Mouse (Mus musculus) intestine, embryonic 16.5 days (tissue): ENCODE measurements around the gene Kit. TPM values are rescaled to one million over a fixed set of nuclear protein-coding genes. Genes with fewer than 3 reads are reported as not detected.

Experiments used
- ATAC-seq: fragments of 200-750 bp; cut with Nextera tagmentation; 2 replicates; pipeline ENCODE4 v1.8.0; 2017; ENCODE audit warnings: moderate TSS enrichment, moderate library complexity
- H3K27ac ChIP-seq: fragments of 300-500 bp; sonication (generic); 2 replicates; pipeline ENCODE4 v1.5.1; 2014; ENCODE audit warnings: mild to moderate bottlenecking, low read length
- H3K27me3 ChIP-seq: fragments of 300-500 bp; sonication (generic); replicated peaks from 2 replicates; pipeline ENCODE4 v1.6.1; 2014; ENCODE audit warnings: low read length, control low read depth, mixed read lengths; ENCODE audit not compliant: control insufficient read depth, insufficient read depth
- H3K36me3 ChIP-seq: fragments of 300-500 bp; sonication (generic); 2 replicates; pipeline ENCODE4 v1.6.1; 2014; ENCODE audit warnings: low read length, control low read depth; ENCODE audit not compliant: control insufficient read depth, insufficient read depth
- H3K4me1 ChIP-seq: fragments of 300-500 bp; sonication (generic); 2 replicates; pipeline ENCODE4 v1.6.1; 2014; ENCODE audit warnings: low read length, control low read depth, mixed read lengths; ENCODE audit not compliant: control insufficient read depth, insufficient read depth
- H3K4me2 ChIP-seq: fragments of 300-500 bp; sonication (generic); 2 replicates; pipeline ENCODE4 v1.6.1; 2014; ENCODE audit warnings: low read depth, low read length, control low read depth
- H3K4me3 ChIP-seq: fragments of 300-500 bp; sonication (generic); 2 replicates; pipeline ENCODE4 v1.5.1; 2014; ENCODE audit warnings: mild to moderate bottlenecking, low read length
- H3K9ac ChIP-seq: fragments of 300-500 bp; sonication (generic); 2 replicates; pipeline ENCODE4 v1.6.1; 2014; ENCODE audit warnings: low read depth, low read length
- H3K9me3 ChIP-seq: fragments of 300-500 bp; sonication (generic); 2 replicates; pipeline ENCODE4 v1.6.1; 2016; ENCODE audit warnings: low read length, control low read depth; ENCODE audit not compliant: control insufficient read depth
- WGBS: fragments of 180-500 bp; shearing (Covaris S2); extraction: QIAGEN DNeasy Blood & Tissue Kit; methylation state at CpG from one replicate; pipeline ENCODE4 v1.1.7; 2014; 5-methylcytosine and 5-hydroxymethylcytosine counted together
- polyA plus RNA-seq: library from polyadenylated mRNA; unstranded; fragments of >200 nt; fragmentation: Nextera tagmentation; extraction: Ambion mirVana; gene quantifications from 2 replicates; pipeline ENCODE4 v1.2.1, GENCODE M21; 2015

Kit gene
- polyA plus RNA-seq, 1 experiment from 2014 or later: 17.1 TPM

DNA sequence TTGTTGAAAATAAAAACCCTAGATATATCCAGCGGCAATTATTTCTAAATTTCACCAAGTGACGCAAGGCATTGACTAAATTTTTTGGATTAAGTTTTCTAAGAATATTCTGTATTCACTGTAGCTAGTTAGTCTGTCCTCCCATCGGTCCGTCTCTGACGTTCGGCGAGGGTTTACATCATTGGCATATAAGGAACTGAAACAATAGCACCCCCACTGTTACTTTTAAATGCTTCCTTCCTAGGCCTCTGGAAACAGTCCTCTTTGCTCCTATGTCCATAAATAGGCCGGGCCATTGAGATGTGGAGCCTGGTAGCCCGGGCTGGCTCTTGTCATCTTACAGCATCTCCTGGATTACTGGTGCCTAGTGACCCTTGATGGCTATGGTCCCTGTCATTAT lies 29.5 kb downstream of the Kit start:
- Histone ChIP-seq H3K4me2 (no peak overlapping the region), H3K27me3 (no peaks in the 10 kb centered on the region), H3K36me3 (no peaks in the 10 kb centered on the region), H3K4me1 (no peaks in the 10 kb centered on the region), H3K27ac (no peak overlapping the region), H3K4me3 (no peak overlapping the region), H3K9me3 (no peaks in the 10 kb centered on the region), H3K9ac (no peak overlapping the region)
- ATAC-seq: no peak
- WGBS: 83% methylated on average over 9 of the region's 9 CpGs

DNA sequence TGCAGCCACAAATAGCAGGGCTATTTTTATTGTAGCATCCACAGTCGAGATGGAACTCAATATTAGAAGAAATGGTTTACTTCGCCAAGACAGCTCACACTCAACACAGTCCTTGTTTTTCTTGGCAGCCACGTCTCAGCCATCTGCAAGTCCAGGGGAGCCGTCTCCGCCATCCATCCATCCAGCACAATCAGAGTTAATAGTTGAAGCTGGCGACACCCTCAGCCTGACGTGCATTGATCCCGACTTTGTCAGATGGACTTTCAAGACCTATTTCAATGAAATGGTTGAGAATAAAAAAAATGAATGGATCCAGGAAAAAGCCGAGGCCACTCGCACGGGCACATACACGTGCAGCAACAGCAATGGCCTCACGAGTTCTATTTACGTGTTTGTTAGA lies 32.2 kb downstream of the Kit start:
- 80% methylated on average over 14 of the region's 14 CpGs for WGBS
- H3K36me3 ChIP-seq: no peaks in the 10 kb centered on the region

GRCm38 (mm10) chr5:75607971-75608370 lies 33.3 kb downstream of the Kit start:
- Histone ChIP-seq H3K4me1 (no peaks in the 10 kb centered on the region), H3K4me2 (no peak overlapping the region), H3K36me3 (no peaks in the 10 kb centered on the region), H3K27me3 (no peaks in the 10 kb centered on the region), H3K9me3 (no peaks in the 10 kb centered on the region), H3K9ac (no peak overlapping the region), H3K27ac (no peak overlapping the region), H3K4me3 (no peak overlapping the region)
- ATAC-seq: no peak
- 74% methylated on average over 12 of the region's 12 CpGs for WGBS

More for the DNA sequence above, 32.2 kb downstream of the Kit start:
- Histone ChIP-seq H3K27ac (no peak overlapping the region), H3K4me1 (no peaks in the 10 kb centered on the region), H3K9me3 (no peaks in the 10 kb centered on the region), H3K9ac (no peak overlapping the region), H3K4me3 (no peak overlapping the region), H3K4me2 (no peak overlapping the region), H3K27me3 (no peaks in the 10 kb centered on the region)
- no peak for ATAC-seq

DNA sequence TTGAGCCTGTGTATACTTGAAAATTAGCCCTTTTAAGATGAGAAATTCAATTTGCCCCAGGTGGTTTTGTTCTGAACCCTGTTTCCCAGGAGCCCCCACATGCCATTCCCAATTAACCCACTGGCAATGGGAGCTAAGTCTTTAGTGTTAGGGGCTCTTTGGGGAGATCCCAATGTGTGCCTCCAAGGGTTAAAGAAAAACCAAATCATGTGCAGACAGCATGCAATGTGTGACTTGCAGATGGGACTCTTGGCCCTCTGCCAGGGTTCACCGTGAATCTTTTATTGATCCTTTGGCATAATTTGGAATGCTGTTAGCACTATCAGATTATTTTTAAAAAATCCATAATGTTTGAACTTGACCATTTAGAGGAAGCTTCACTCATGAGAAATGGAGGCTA lies 37.7 kb downstream of the Kit start:
- 45% methylated on average over 1 of the region's 1 CpGs for WGBS

GRCm38 (mm10) chr5:75612926-75613325 lies 38.2 kb downstream of the Kit start:
- Histone ChIP-seq H3K9ac (no peak overlapping the region), H3K4me3 (no peak overlapping the region), H3K27ac (no peak overlapping the region), H3K27me3 (no peaks in the 10 kb centered on the region), H3K9me3 (no peaks in the 10 kb centered on the region), H3K4me1 (no peaks in the 10 kb centered on the region), H3K36me3 (no peaks in the 10 kb centered on the region), H3K4me2 (no peak overlapping the region)
- WGBS: 90% methylated on average over 4 of the region's 4 CpGs
- no peak for ATAC-seq

More for the DNA sequence above, 37.7 kb downstream of the Kit start:
- H3K9ac ChIP-seq: no peak overlapping the region
- H3K9me3 ChIP-seq: no peaks in the 10 kb centered on the region
- H3K36me3 ChIP-seq: no peaks in the 10 kb centered on the region
- no peak overlapping the region for H3K4me3 ChIP-seq
- H3K27me3 ChIP-seq: no peaks in the 10 kb centered on the region
- ATAC-seq: no peak
- H3K27ac ChIP-seq: no peak overlapping the region
- no peaks in the 10 kb centered on the region for H3K4me1 ChIP-seq
- no peak overlapping the region for H3K4me2 ChIP-seq

DNA sequence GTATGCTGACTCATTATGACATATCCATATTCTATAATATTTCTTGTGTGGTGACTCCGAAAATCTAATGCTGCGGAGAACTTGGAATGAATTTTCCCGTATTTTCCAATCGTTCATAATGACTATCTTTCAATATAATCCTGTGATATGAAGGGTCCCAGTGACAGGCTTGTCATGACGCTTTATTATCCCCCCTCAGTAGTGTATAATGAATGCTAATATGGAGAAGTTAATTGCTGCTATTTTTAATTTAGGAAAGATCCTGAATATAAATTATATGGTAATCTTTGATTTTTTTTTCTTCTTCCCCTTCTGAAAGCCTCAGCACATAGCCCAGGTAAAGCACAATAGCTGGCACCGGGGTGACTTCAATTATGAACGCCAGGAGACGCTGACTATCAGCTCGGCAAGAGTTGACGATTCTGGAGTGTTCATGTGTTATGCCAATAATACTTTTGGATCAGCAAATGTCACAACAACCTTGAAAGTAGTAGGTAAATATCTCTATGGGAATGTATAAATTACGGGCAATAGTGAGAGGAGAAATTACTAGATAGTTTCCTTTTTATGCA lies 40.4 kb downstream of the Kit start:
- Histone ChIP-seq H3K9me3 (no peaks in the 10 kb centered on the region), H3K9ac (no peak overlapping the region), H3K4me1 (no peaks in the 10 kb centered on the region), H3K4me3 (no peak overlapping the region), H3K27ac (no peak overlapping the region), H3K27me3 (no peaks in the 10 kb centered on the region), H3K4me2 (no peak overlapping the region), H3K36me3 (no peaks in the 10 kb centered on the region)
- no peak for ATAC-seq
- 92% methylated on average over 11 of the region's 11 CpGs for WGBS

DNA sequence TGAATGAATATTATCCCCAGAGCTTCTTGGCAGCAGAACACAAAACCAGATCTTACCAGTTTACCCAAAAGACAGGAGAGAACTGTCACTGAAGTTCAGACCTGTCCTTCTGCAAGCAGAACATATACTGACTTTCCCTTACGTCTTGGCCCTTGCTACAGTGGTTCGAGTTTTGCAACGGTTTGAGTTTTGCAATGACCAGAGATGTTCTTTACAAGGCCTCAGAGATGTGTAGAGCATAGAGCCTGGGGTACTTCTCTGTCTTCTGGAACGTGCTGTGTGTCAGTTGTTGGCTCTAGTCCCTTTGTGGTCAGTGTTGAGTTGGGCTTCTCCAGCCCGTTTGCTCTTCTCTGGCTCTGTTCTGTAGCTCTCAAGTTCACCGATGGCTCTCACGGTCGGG lies 40.9 kb downstream of the Kit start:
- Histone ChIP-seq H3K9ac (no peak overlapping the region), H3K27ac (no peak overlapping the region), H3K4me3 (no peak overlapping the region), H3K9me3 (no peaks in the 10 kb centered on the region), H3K4me1 (no peaks in the 10 kb centered on the region), H3K4me2 (no peak overlapping the region), H3K27me3 (no peaks in the 10 kb centered on the region), H3K36me3 (no peaks in the 10 kb centered on the region)
- no peak for ATAC-seq
- 89% methylated on average over 8 of the region's 8 CpGs for WGBS

DNA sequence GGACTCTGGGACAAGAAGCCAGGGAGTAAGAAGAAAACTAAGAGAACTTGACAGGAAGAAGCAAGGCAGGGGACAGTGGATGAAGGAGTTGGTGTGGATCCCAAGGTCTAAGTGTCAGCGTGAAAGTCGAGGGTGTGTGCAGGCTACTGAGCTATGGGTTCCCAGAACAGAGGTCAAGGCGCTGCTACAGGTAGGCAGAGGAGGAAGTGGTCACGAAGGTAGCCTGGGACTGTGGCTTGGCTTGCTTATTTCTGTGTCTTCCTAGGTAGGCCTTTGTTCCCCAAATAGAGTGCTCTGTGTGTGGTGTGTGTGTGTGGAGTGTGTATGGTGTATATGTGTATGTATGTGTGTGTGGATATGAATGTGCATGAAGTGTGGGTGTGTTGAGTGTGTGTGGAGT lies 47.7 kb downstream of the Kit start:
- Histone ChIP-seq H3K9ac (no peak overlapping the region), H3K27ac (no peak overlapping the region), H3K4me1 (no peaks in the 10 kb centered on the region), H3K4me2 (no peak overlapping the region), H3K36me3 (no peaks in the 10 kb centered on the region), H3K4me3 (no peak overlapping the region), H3K27me3 (no peaks in the 10 kb centered on the region), H3K9me3 (no peaks in the 10 kb centered on the region)
- WGBS: 88% methylated on average over 4 of the region's 4 CpGs
- peak; percentile 50 for ATAC-seq

GRCm38 (mm10) chr5:75623007-75623406 lies 48.3 kb downstream of the Kit start:
- no peak overlapping the region for H3K4me3 ChIP-seq
- ATAC-seq: peak; percentile 52
- no peak overlapping the region for H3K27ac ChIP-seq
- WGBS: 49% methylated on average over 11 of the region's 11 CpGs
- no peaks in the 10 kb centered on the region for H3K36me3 ChIP-seq
- H3K9ac ChIP-seq: no peak overlapping the region
- no peaks in the 10 kb centered on the region for H3K4me1 ChIP-seq
- H3K4me2 ChIP-seq: no peak overlapping the region
- H3K9me3 ChIP-seq: no peaks in the 10 kb centered on the region
- H3K27me3 ChIP-seq: no peaks in the 10 kb centered on the region

GRCm38 (mm10) chr5:75623520-75623919 lies 48.8 kb downstream of the Kit start:
- Histone ChIP-seq H3K27me3 (no peaks in the 10 kb centered on the region), H3K9ac (no peak overlapping the region), H3K4me2 (no peak overlapping the region), H3K9me3 (no peaks in the 10 kb centered on the region), H3K36me3 (no peaks in the 10 kb centered on the region), H3K4me3 (no peak overlapping the region), H3K27ac (no peak overlapping the region), H3K4me1 (no peaks in the 10 kb centered on the region)
- 84% methylated on average over 1 of the region's 1 CpGs for WGBS
- ATAC-seq: no peak
